ENCODE assay signal across 25 mouse cellular contexts in the genomic region with DNA sequence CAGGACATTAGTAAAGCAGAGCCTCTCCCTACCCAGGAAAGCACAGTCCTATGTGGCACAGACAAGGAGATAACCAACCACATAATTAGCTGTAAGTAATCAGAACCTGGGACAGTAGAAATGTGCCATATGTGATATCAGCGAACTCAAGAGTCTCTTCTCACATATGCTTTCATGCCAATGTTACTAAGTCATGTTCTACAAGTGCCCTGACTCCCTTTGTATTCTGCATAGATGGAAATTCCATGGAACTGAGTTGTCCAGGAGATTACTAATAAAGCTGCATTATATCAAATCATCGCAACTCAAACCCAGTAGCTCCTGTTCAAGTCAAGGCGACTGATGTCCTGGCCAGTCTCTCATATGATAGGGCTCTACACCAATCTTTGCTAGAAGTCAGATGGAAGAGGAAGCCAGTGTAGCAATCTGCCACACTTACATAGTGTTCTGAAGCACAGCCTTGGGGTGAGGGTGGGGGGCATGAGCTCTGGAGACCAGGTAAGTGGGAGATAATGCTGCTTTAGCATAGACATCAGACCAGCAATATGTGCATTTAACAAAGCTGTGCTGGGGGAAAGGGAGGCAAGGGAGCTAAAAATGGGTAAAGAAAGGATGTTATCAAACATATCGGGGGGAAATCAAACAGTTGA. TPM values are rescaled to one million over a fixed set of nuclear protein-coding genes. Genes with fewer than 3 reads are reported as not detected.
DNase-seq lines count a peak whose midpoint lies in the region; ATAC-seq and TF ChIP-seq lines count a peak whose summit lies in the region.
"Had no signal": no experiment of that assay in that cellular context is flagged by ENCODE, and none has a peak within 500 bp of the region (broad histone marks: within the 10 kb centered on the region; RNA-seq: fewer than 3 reads in every experiment).

No protein-coding gene starts in this region.

- H3K36me3 ChIP-seq in heart, embryonic 12.5 days: no peaks in the 10 kb centered on the region
- H3K36me3 ChIP-seq in heart, embryonic 16.5 days (ENCODE audit: control insufficient read depth, insufficient read depth): no peaks in the 10 kb centered on the region
- no peaks in the 10 kb centered on the region for H3K36me3 ChIP-seq in heart, postnatal 0 days (replicated peaks; ENCODE audit: control insufficient read depth, insufficient read depth, low read length)
- H3K36me3 ChIP-seq: embryonic facial prominence, embryonic 15.5 days; forebrain, embryonic 10.5 days; G1E; hindbrain, embryonic 12.5 days had no signal

- no peak for TF ChIP-seq CTCF in heart, postnatal 0 days (IDR thresholded peaks at IDR 0.05; ENCODE audit: low read depth)

- H3K4me1 ChIP-seq in heart, embryonic 12.5 days (replicated peaks): peaks cover 25% of the 10 kb centered on the region
- peaks cover 18% of the 10 kb centered on the region for H3K4me1 ChIP-seq in heart, embryonic 16.5 days (ENCODE audit: control insufficient read depth, insufficient read depth, low read length)
- H3K4me1 ChIP-seq in heart, postnatal 0 days (ENCODE audit: control insufficient read depth, insufficient read depth): peaks cover 14% of the 10 kb centered on the region
- H3K4me1 ChIP-seq: embryonic facial prominence, embryonic 15.5 days; forebrain, embryonic 10.5 days; hindbrain, embryonic 12.5 days had no signal

- 38% methylated on average over 4 of the region's 4 CpGs for WGBS in heart, embryonic 12.5 days
- WGBS in heart, embryonic 16.5 days: 27% methylated on average over 4 of the region's 4 CpGs
- 27% methylated on average over 4 of the region's 4 CpGs for WGBS in heart, postnatal 0 days

- intact Hi-C loops in heart, postnatal 36 days (cut with DNase I): loop anchor here (5.0 kb wide), 1 partner anchor 64 kb away; no protein-coding TSS in a partner anchor

- no peak for DNase-seq in heart, postnatal 36 days
- DNase-seq in heart, adult 9 months (ENCODE audit: low spot score in 2 of 2): no peak
- peak; percentile 15 for DNase-seq in 3T3-L1 (ENCODE audit: low read depth, low spot score)
- peak; percentile 43 for DNase-seq in heart, postnatal 0 days (ENCODE audit: low spot score)
- DNase-seq: adrenal gland, adult 8-10 months; B cell, adult 2 months; cerebellum, adult 11 months; cerebellum, adult 8-10 months; cerebellum, postnatal 14 days; embryo, embryonic 11 days; gastrocnemius, adult 2 months; gastrocnemius, postnatal 36 days; kidney, adult 18-20 months had no signal

- 0 out of 2 replicates have a peak, but pooled peaks have one; percentile 42 for ATAC-seq in heart, embryonic 12.5 days (ENCODE audit: insufficient number of reproducible peaks, low FRiP score)
- ATAC-seq in heart, embryonic 16.5 days (replicated peaks; ENCODE audit: extremely low read depth, insufficient read depth, low FRiP score): peak; percentile 79
- ATAC-seq in heart, postnatal 0 days (ENCODE audit: insufficient read depth, low read depth): peak; percentile 59
- ATAC-seq: CD4-positive, CD25-positive, alpha-beta regulatory T cell, adult 4 months; forebrain, embryonic 14.5 days; hindbrain, embryonic 16.5 days; inflammation-experienced regulatory T-cells, adult 6 months had no signal

- no peak overlapping the region for H3K4me2 ChIP-seq in heart, embryonic 12.5 days
- peak overlapping the region; percentile 18 for H3K4me2 ChIP-seq in heart, embryonic 16.5 days (ENCODE audit: low read depth, low read length)
- peak overlapping the region; percentile 11; the same call in 1 of the 2 replicates for H3K4me2 ChIP-seq in heart, postnatal 0 days (ENCODE audit: low read depth, low read length)
- H3K4me2 ChIP-seq: embryonic facial prominence, embryonic 15.5 days; hindbrain, embryonic 12.5 days had no signal

- H3K9ac ChIP-seq in heart, embryonic 12.5 days: no peak overlapping the region
- H3K9ac ChIP-seq in heart, embryonic 16.5 days (ENCODE audit: low read length): no peak overlapping the region
- H3K9ac ChIP-seq in heart, postnatal 0 days (replicated peaks; ENCODE audit: low read depth, low read length): no peak overlapping the region
- H3K9ac ChIP-seq: embryonic facial prominence, embryonic 15.5 days; hindbrain, embryonic 12.5 days had no signal

- no peak for TF ChIP-seq EP300 in heart, postnatal 0 days (IDR thresholded peaks at IDR 0.05; ENCODE audit: low read depth)

- no peaks in the 10 kb centered on the region for H3K27me3 ChIP-seq in heart, embryonic 12.5 days (replicated peaks)
- no peaks in the 10 kb centered on the region for H3K27me3 ChIP-seq in heart, embryonic 16.5 days (ENCODE audit: control insufficient read depth, insufficient read depth, low read length)
- H3K27me3 ChIP-seq in heart, postnatal 0 days (ENCODE audit: control insufficient read depth, insufficient read depth, low read length): no peaks in the 10 kb centered on the region
- H3K27me3 ChIP-seq: embryonic facial prominence, embryonic 15.5 days; hindbrain, embryonic 12.5 days had no signal

- peak overlapping the region; percentile 80 for H3K27ac ChIP-seq in heart, embryonic 12.5 days (ENCODE audit: poor library complexity, severe bottlenecking)
- peak overlapping the region; percentile 95 for H3K27ac ChIP-seq in heart, embryonic 16.5 days (ENCODE audit: low read length)
- H3K27ac ChIP-seq in heart, postnatal 0 days (ENCODE audit: low read depth): peak overlapping the region; percentile 93
- H3K27ac ChIP-seq: embryonic facial prominence, embryonic 15.5 days; forebrain, embryonic 10.5 days; gastrocnemius, adult 2 months; hindbrain, embryonic 12.5 days had no signal

- H3K9me3 ChIP-seq in heart, embryonic 12.5 days (replicated peaks): 0 out of 2 replicates have a peak, but pooled peaks cover 2% of the 10 kb centered on the region
- H3K9me3 ChIP-seq in heart, embryonic 16.5 days (replicated peaks; ENCODE audit: control insufficient read depth, low read length): no peaks in the 10 kb centered on the region
- no peaks in the 10 kb centered on the region for H3K9me3 ChIP-seq in heart, postnatal 0 days (replicated peaks; ENCODE audit: control insufficient read depth, low read length)
- H3K9me3 ChIP-seq: embryonic facial prominence, embryonic 15.5 days; forebrain, embryonic 10.5 days; G1E; hindbrain, embryonic 12.5 days had no signal

- H3K4me3 ChIP-seq in heart, embryonic 12.5 days: no peak overlapping the region
- H3K4me3 ChIP-seq in heart, embryonic 16.5 days (ENCODE audit: low read length): no peak overlapping the region
- H3K4me3 ChIP-seq in heart, postnatal 0 days (ENCODE audit: low read depth, low read length): no peak overlapping the region
- H3K4me3 ChIP-seq: embryonic facial prominence, embryonic 15.5 days; erythroblast, embryonic 14.5 days; forebrain, embryonic 10.5 days; gastrocnemius, adult 2 months; hindbrain, embryonic 12.5 days had no signal

RNA-seq across cellular contexts. Expression of a gene that starts 2.9 kb away (rescaled TPM):
- 22.9 and 24.9 TPM in 2 replicates for polyA plus RNA-seq in heart, embryonic 12.5 days (2016; fragmentation: Nextera tagmentation; extraction: Ambion mirVana)
- total RNA-seq in heart, postnatal 36 days (2021): 10 to 100 TPM; 29.2 to 31.0 TPM
- 46.9 and 48.4 TPM in 2 replicates for polyA plus RNA-seq in heart, embryonic 16.5 days (2015; fragmentation: Nextera tagmentation; extraction: Ambion mirVana)
- 69.2 and 71.9 TPM in 2 replicates for total RNA-seq in heart, postnatal 0 days (2014; rRNA removed; ENCODE audit: low replicate concordance)
- 41.8 and 50.6 TPM in 2 replicates for polyA plus RNA-seq in heart, postnatal 0 days (2015; fragmentation: Nextera tagmentation; extraction: Ambion mirVana)
- total RNA-seq: common myeloid progenitor, adult 5-6 weeks; G1E had no signal
- polyA plus RNA-seq: CD4-positive, CD25-positive, alpha-beta regulatory T cell, adult 4 months; erythroblast, embryonic 14.5 days; G1E; inflammation-experienced regulatory T-cells, adult 6 months had no signal

Comparison
In these comparisons a context has a peak if more than half of its experiments do, and no peak if none do; other contexts are left out.
1. DNase-seq: peak in 3T3-L1 (single experiment) and heart, postnatal 0 days (single experiment); none in heart, postnatal 36 days (0 of 2) and heart, adult 9 months (0 of 2).
2. Peak in every context shown above with its lines, with median percentiles within 50 percentile points of each other: ATAC-seq and H3K27ac ChIP-seq.